Mouse (Mus musculus) brain, adult 2 months (tissue): ENCODE measurements around the gene Gas2l3.
A peak's percentile ranks its signal among the peaks of the same experiment; 100 is the strongest.

Experiments used
- DNase-seq: peaks from one replicate; pipeline ENCODE4 v3.0.0; 2011; ENCODE audit warnings: low read depth, low spot score

Gas2l3 gene

DNA sequence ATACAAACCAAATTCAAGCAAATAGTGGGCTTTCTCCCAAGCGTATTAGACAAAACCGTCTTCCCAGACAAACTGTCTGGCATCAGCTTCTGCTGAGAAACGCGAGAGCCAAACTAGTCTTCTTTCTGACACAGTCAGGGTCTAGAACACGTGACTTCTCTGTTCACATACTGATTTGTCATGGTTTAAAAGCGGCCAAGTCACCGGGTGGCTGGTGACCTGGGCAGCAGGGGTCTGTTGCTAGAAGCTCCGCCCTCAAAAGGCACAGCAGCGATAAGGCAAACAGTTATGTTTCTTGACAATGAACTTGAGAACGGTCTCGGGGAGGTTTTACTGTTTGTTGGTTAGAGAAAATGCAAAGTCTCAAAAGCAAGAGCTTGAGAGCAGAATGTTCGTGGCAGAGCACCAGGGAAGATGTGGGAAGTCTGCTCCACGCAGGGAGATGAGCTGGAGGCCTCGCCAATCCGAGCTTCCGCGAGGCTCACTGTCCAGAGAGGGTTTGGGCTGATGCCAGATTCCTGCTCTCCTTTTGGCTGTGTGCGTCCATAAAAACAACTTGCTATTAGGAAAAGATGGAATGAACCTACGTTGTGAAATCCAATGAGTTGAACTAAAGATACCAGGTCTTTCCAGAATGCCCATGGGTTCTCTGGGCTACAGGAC is 43.0 kb downstream of the Gas2l3 start:
- peak; percentile 82 for DNase-seq

DNA sequence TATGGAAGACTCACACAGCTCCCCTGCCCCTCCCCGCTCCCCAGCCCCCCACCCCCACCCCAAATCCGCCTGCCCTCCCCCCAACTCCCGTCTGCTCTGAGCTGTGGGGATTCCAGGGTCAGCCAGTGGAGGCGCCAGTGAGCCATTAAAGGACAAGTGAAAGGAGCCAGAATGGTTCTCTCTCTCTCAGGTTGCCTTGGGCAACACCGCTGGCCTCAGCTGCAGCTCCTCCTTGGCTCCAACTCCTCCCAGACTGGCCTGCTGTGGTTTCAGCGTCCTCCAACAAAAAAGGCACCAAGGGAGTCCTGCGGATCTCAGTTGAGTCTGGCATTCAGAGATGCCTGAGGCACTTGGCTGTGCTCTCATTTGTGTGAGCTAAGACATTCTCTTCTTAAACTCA is 47.9 kb downstream of the Gas2l3 start:
- DNase-seq: peak; percentile 27

DNA sequence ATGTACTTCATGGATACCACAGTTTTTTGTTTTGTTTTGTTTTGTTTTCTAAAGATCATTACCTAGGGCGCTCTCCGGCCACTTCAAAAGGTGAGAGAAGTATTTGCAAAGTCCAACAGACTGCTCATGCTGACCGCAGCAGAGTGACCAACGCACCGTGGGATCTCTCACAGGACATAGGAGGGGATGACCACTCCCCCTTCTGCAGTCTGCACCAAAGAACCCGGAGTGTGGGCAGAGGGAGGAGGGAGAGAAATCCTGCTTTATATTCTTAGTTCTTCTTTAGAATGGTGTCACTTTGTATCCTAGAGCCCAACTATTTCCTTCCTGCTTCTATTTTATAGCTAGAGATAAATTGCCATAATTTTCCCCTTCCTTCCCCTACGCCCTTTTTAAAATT is 48.4 kb downstream of the Gas2l3 start:
- DNase-seq: no peak

DNA sequence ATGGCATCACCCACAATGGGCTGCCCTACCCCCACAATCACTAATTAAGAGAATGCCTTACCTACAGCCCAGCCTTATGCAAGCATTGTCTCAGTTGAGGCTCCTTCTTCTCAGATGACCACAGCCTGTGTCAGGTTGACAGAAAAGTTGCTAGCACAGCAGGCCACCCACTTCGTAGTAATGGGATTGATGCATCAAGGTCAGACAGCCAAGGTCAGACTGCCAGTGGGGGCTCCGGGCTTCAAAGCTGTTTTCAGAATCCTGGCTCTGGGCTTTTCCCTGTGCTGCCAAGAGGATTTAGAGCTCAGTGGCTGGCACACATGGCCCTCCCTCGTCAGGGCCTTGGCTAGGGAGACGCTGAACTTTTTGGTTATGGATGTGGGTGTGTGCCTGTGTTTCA is 51.1 kb downstream of the Gas2l3 start:
- no peak for DNase-seq

DNA sequence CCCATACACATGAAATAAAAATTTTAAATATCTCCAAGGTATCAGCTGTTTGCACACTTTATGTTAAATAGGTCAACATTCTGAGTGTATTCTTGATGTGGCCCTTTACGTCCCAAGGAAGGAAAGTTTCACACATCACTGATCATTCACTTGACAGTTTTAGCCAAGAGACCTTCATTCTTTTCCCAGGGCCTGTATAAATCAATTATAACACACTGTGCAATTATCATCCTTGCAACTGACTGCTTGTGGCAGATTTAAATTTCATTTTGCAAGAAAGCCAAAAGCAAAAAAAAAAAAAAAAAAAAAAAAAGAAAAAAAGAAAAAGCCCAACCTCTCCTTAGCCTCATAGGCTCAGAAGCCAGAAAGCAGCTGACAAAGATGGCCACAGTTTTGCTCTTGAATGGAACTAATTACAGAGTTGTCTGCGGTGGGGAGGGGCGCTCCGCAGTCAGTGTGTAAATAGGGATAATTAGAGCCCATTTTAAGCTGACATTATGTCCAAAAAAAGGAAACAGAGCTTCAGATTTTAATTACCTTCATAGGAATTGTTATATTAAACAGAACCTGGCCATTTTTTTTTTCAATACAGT is 52.1 kb downstream of the Gas2l3 start:
- peak; percentile 46 for DNase-seq

DNA sequence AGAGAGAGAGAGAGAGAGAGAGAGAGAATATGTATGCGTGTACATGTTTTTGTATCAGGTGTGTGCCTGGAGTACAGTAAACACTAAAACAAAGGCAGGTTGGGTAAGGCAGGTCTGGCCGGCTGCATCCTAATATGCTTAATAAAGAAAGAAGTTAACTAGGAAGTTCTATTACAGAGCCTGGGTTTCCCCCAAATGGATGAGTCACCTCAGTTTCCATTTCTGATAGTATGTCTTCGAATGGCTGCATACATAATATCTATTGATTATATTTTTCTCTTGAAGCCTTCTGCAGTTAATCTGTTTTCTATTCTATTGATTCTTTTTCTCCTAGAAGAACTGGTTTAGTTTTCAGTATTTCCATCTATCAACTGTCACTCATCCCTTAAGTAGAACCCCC is 57.3 kb downstream of the Gas2l3 start:
- DNase-seq: no peak

DNA sequence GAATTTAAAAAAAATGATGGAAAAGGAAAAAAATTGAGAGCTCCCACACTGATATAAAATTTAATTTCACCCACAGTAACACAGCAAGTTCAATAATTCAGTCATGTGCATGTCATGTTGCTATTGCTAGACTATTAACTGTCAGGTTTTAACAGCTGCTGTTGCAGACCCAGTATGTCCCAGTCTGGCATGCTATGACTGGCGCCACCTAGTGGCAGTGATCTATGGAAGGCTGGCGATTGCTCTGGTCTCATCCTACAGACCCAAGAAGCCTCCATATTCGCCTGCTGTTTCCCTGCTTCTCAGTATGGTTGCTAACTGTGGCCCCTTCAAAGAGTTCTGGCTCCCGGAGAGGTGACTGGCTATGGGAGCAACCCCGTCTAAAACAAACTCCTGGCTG is 60.3 kb downstream of the Gas2l3 start:
- DNase-seq: peak; percentile 82

DNA sequence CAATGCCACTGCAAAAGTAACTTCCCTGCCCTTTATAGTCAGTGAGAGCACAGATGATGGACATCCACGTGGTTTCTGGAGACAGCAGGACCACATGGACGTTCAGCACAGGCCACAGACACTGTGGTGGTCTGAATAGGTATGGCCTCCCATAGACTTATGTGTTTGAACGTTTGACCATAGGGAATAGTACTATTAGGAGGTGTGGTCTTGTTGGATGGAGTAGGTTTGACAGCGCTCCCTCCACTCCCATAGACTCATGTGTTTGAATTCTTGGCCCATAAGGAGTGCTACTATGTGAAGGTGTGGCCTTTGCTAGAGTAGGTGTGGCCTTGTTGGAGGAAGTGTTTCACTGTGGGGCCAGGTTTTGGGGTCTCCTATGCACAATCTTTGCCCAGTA is 66.0 kb downstream of the Gas2l3 start:
- no peak for DNase-seq

DNA sequence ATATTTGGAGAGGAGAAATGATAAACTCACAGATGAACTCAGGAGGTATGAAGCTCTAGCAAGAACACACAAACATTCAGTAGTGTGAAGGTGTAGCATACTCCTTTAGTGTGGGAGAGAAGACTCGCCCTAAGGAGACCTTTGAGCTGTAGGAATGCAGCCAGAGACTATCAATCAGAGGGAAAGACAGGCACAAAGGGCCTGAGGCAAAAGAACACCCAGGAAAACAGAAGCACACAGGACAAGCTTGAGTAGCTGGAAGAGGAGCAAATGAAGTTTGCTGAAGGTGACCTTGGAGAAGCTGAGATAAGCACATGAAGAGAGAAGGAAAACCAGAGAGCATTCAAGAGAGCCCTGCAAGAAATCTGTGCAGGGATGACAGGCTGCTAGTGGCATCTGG is 73.7 kb downstream of the Gas2l3 start:
- peak; percentile 12 for DNase-seq

DNA sequence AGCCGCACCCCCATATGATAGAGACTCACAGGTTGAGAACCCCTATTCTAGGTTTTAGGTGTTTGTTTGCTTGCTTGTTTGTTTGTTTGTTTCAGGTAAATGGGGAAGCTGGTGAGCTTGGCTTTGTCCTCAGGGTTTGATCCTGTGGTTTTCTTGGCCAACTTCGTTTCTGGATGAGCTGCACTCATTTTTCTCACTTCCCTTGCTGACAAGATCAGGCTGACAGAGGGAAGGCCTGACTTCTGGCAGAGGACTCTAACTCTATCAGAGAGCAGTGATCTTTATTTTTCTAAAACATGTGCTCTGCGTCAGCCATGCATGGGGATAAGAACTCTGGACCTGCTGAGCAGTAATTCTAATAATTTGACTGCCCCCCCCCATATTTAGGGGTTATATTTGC is 84.8 kb downstream of the Gas2l3 start:
- no peak for DNase-seq
